Comparison of ENCODE assay signal across 20 mouse cellular contexts in genomic region chr9:22952571-22953442, GRCm38 (mm10).
A peak's percentile ranks its signal among the peaks of the same experiment; 100 is the strongest.
DNase-seq lines count a peak whose midpoint lies in the region; ATAC-seq and TF ChIP-seq lines count a peak whose summit lies in the region.
"Had no signal": no experiment of that assay in that cellular context is flagged by ENCODE, and none has a peak within 500 bp of the region (broad histone marks: within the 10 kb centered on the region; RNA-seq: fewer than 3 reads in every experiment).

No protein-coding gene starts in this region.

- no peak overlapping the region for H3K4me3 ChIP-seq in kidney, postnatal 0 days (replicated peaks; ENCODE audit: low read depth, low read length)
- H3K4me3 ChIP-seq: embryonic facial prominence, embryonic 13.5 days; forebrain, embryonic 15.5 days; hindbrain, embryonic 10.5 days; neural tube, embryonic 13.5 days had no signal

- no peaks in the 10 kb centered on the region for H3K4me1 ChIP-seq in kidney, postnatal 0 days (replicated peaks; ENCODE audit: insufficient read depth, low read length)
- H3K4me1 ChIP-seq: forebrain, embryonic 15.5 days had no signal

- H3K36me3 ChIP-seq in kidney, postnatal 0 days (ENCODE audit: insufficient read depth, low read length) = no peaks in the 10 kb centered on the region
- H3K36me3 ChIP-seq: embryonic facial prominence, embryonic 13.5 days; forebrain, embryonic 15.5 days; hindbrain, embryonic 10.5 days; neural tube, embryonic 13.5 days had no signal

- no peaks in the 10 kb centered on the region for H3K9me3 ChIP-seq in kidney, postnatal 0 days (replicated peaks; ENCODE audit: low read length)
- H3K9me3 ChIP-seq: embryonic facial prominence, embryonic 13.5 days; forebrain, embryonic 15.5 days; hindbrain, embryonic 10.5 days; neural tube, embryonic 13.5 days had no signal

- no peak for ATAC-seq in kidney, postnatal 0 days (replicated peaks; ENCODE audit: low FRiP score, low read depth)
- no peak for ATAC-seq in granulocyte monocyte progenitor cell, adult 5-6 weeks (replicated peaks; ENCODE audit: poor library complexity, severe bottlenecking)
- ATAC-seq: forebrain, embryonic 15.5 days; intestine, postnatal 0 days had no signal

- peak; percentile 72 for DNase-seq in kidney, postnatal 0 days (ENCODE audit: low spot score)
- no peak for DNase-seq in kidney, adult 18-20 months
- DNase-seq in embryo, embryonic 11.5 days (ENCODE audit: low read depth, low spot score) = peak; percentile 22
- peak; percentile 69 for DNase-seq in forelimb bud, embryonic 11.5 days (ENCODE audit: low read depth, low spot score)
- DNase-seq in skeletal muscle tissue, adult 2 months (ENCODE audit: low read depth, low spot score) = peak; percentile 14
- DNase-seq in cerebellum, adult 9-10 months = no peak
- DNase-seq: adrenal gland, adult 8-10 months; cerebellum, adult 8-10 months; gastrocnemius, postnatal 36 days; layer of hippocampus, adult 9-11 months; left cerebral cortex, postnatal 4 days; lung, adult 18-20 months; midbrain, embryonic 14.5 days had no signal

- H3K4me2 ChIP-seq in kidney, postnatal 0 days (ENCODE audit: low read length) = no peak overlapping the region
- H3K4me2 ChIP-seq: embryonic facial prominence, embryonic 13.5 days; forebrain, embryonic 15.5 days; neural tube, embryonic 13.5 days had no signal

- WGBS in kidney, postnatal 0 days = 47% methylated on average over 16 of the region's 16 CpGs

- no peak overlapping the region for H3K9ac ChIP-seq in kidney, postnatal 0 days (ENCODE audit: low read depth, low read length)
- H3K9ac ChIP-seq: embryonic facial prominence, embryonic 13.5 days; forebrain, embryonic 15.5 days; neural tube, embryonic 13.5 days had no signal

- TF ChIP-seq CTCF in kidney, postnatal 0 days (IDR thresholded peaks at IDR 0.05; ENCODE audit: low read depth) = no peak

- no peak overlapping the region for H3K27ac ChIP-seq in kidney, postnatal 0 days
- H3K27ac ChIP-seq: embryonic facial prominence, embryonic 13.5 days; forebrain, embryonic 15.5 days; hindbrain, embryonic 10.5 days; macrophage; neural tube, embryonic 13.5 days had no signal

- H3K27me3 ChIP-seq in kidney, postnatal 0 days (ENCODE audit: insufficient read depth, low read length) = no peaks in the 10 kb centered on the region
- H3K27me3 ChIP-seq: embryonic facial prominence, embryonic 13.5 days; forebrain, embryonic 15.5 days; neural tube, embryonic 13.5 days had no signal

Comparison
In these comparisons a context has a peak if more than half of its experiments do, and no peak if none do; other contexts are left out.
1. DNase-seq: peak in kidney, postnatal 0 days (single experiment), embryo, embryonic 11.5 days (single experiment), forelimb bud, embryonic 11.5 days (single experiment) and skeletal muscle tissue, adult 2 months (single experiment); none in kidney, adult 18-20 months (single experiment) and cerebellum, adult 9-10 months (single experiment).